Mouse (Mus musculus) myocyte (in vitro differentiated cells): ENCODE measurements at regions not wholly inside any gene's neighbourhood (a gene's known extent, or its start where the extent isn't known, plus 50 kb on each side); places are given as distances from the start of the nearest gene placed in this dataset.

ENCODE experiments used
- CEBPB ChIP-seq: IDR thresholded peaks from 2 replicates; pipeline ENCODE4 v1.6.1; 2011; ENCODE audit warnings: mild to moderate bottlenecking, moderate library complexity; ENCODE audit not compliant: poor library complexity, insufficient read depth, severe bottlenecking
- E2F4 ChIP-seq: IDR thresholded peaks from one replicate; pipeline ENCODE4 v1.6.1; 2011; ENCODE audit warnings: mild to moderate bottlenecking, control low read depth, moderate library complexity; ENCODE audit not compliant: insufficient read depth
- MYOD1 ChIP-seq, 3 experiments: IDR thresholded peaks; one replicate each; pipeline ENCODE4 v1.6.1; 2011; ENCODE audit warnings: control low read depth in 2 of 3, low read depth in 2 of 3, mild to moderate bottlenecking in 2 of 3, moderate library complexity in 1 of 3; ENCODE audit not compliant: insufficient read length in 2 of 3, control insufficient read depth in 1 of 3
- MYOG ChIP-seq, 3 experiments: IDR thresholded peaks; one replicate each; pipeline ENCODE4 v1.6.1; 2011; ENCODE audit warnings: control low read depth in 2 of 3, low read depth in 2 of 3, mild to moderate bottlenecking in 2 of 3; ENCODE audit not compliant: insufficient read length in 2 of 3, control insufficient read depth in 1 of 3, insufficient read depth in 1 of 3
- POLR2A ChIP-seq: IDR thresholded peaks from one replicate; pipeline ENCODE4 v1.6.1; 2011; ENCODE audit warnings: low read depth, mild to moderate bottlenecking, control low read depth, moderate library complexity; ENCODE audit not compliant: insufficient read length
- SRF ChIP-seq: IDR thresholded peaks from one replicate; pipeline ENCODE4 v1.6.1; 2011; ENCODE audit warnings: low read depth; ENCODE audit not compliant: control insufficient read depth, insufficient read length
- TCF12 ChIP-seq: IDR thresholded peaks from one replicate; pipeline ENCODE4 v1.6.1; 2011; ENCODE audit warnings: mild to moderate bottlenecking, control low read depth; ENCODE audit not compliant: poor library complexity, insufficient read depth, severe bottlenecking
- USF1 ChIP-seq: IDR thresholded peaks from one replicate; pipeline ENCODE4 v1.6.1; 2011; ENCODE audit warnings: low read depth, mild to moderate bottlenecking, control low read depth, moderate library complexity

- TF ChIP-seq POLR2A (no peak), E2F4 (no peak), CEBPB (no peak), USF1 (no peak), SRF (no peak), TCF12 (no peak), MYOD1 (IDR thresholded peaks at IDR 0.05; ENCODE audit: control insufficient read depth in 1 of 3, insufficient read length in 2 of 3, low read depth in 2 of 3) (no peak), MYOG (IDR thresholded peaks at IDR 0.05; ENCODE audit: control insufficient read depth in 1 of 3, insufficient read depth in 1 of 3, insufficient read length in 2 of 3, low read depth in 2 of 3) (no peak)
These were observed 149.0 kb downstream of the Cmpk2 start for GRCm38 (mm10) chr12:26617969-26618368.
